Mouse (Mus musculus) lung, adult 10 weeks (tissue): ENCODE data around the gene 1700067P10Rik. TPM values are rescaled to one million over a fixed set of nuclear protein-coding genes. Genes with fewer than 3 reads are reported as not detected.

Experiments
- polyA plus RNA-seq: library from polyadenylated mRNA; stranded (reverse); fragments of 350-450 nt; fragmentation: Illumina TruSeq; extraction: RNeasy Lipid Tissue Mini Kit (QIAGEN cat#74804); gene quantifications from one replicate; pipeline ENCODE4 v1.2.3, GENCODE M21; 2014; ENCODE audit warnings: low read depth, low replicate concordance; ENCODE audit not compliant: insufficient read depth

Gene 1700067P10Rik
- polyA plus RNA-seq, result not detected

DNA sequence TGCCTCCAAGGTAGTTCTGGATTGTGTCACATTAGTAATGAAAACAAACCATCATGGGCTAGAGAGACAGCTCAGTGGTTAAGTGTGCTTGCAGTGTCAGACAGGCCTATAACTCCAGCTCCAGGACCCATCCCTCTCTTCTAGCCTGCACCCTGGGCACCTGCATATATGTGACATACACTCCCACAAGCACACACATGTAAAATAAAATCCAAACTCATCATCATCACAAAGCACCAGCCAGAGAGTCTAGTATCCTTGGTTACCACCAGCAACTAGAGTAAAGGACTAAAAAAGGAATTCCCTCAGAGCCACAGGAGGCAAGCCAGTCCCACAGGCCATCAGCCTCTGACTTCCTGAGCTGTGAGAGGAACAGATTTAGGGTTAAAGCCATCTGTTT lies at the start of gene 1700067P10Rik:
Gene 1700067P10Rik, plus strand, starts transcription at position 301 of the 400 bp plus-strand sequence.

Other genes starting within 250 kb of the 1700067P10Rik start
- 14.4 TPM for gene Foxp4, start 164.7 kb upstream of the 1700067P10Rik start, polyA plus RNA-seq
- gene 1700122O11Rik, start 51.0 kb upstream of the 1700067P10Rik start, polyA plus RNA-seq, result not detected
- 0.13 TPM for gene 9830107B12Rik, start 56.9 kb downstream of the 1700067P10Rik start, polyA plus RNA-seq
- 1.1 TPM for gene A530064D06Rik, start 78.0 kb downstream of the 1700067P10Rik start, polyA plus RNA-seq
- 2.8 TPM for gene Trem1, start 143.4 kb downstream of the 1700067P10Rik start, polyA plus RNA-seq
- 3.9 TPM for gene Trem3, start 158.5 kb downstream of the 1700067P10Rik start, polyA plus RNA-seq
- gene Treml4, start 175.0 kb downstream of the 1700067P10Rik start, polyA plus RNA-seq, result 4.6 TPM
- 3.2 TPM for gene Treml2, start 210.2 kb downstream of the 1700067P10Rik start, polyA plus RNA-seq
- 0.96 TPM for gene B430306N03Rik, start 226.8 kb downstream of the 1700067P10Rik start, polyA plus RNA-seq